Mouse (Mus musculus): ENCODE data around the gene Rxra. TPM values are rescaled to one million over a fixed set of nuclear protein-coding genes. Genes with fewer than 3 reads are reported as not detected.
A peak's percentile ranks its signal among the peaks of the same experiment; 100 is the strongest.

Rxra gene
- total RNA-seq, 2 experiments from 2014 or later = 58.4 to 59.3 TPM

DNA sequence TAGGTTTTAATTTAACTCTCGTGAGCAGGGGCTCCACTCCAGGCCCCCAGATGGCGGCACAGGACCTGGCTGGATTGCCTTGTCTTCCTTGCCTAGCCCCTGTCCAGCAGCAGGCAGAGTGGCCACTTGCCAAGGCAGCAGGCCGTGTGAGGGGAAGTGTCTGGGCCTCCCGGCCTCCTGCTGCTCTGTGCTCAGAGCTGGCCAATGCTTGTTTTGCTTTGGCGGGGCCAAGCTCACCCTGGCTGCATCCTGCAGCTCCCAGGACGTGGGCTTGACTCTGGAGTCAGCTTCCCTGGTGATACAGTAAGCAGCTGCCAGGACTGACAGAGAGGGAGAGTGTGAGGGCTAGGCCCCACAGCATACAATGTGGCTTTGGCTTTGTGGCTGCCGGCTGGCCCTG lies 23.3 kb downstream of the Rxra start:
- DNase-seq (ENCODE audit: low spot score in 2 of 2) = peak; percentile 16 to 24

DNA sequence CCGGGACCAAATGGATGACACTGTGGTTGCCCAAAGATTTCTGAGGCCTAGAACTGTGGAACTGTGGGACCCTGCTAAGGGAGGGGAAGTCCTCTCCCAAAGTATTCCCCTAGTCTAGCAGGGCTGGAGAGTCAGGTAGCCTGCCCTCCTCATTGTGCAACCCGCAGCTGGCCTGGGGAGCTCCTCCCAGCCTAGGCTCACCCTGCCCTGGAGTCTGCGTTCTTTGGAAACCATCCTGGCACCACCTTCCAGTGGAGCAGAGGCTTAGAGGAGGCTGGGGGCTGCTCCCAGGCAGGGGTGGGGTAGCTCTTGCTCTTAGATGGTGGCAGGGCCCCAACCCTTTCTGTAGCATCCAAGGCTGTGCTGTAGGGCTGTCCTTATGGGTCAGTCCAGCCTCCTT lies 26.0 kb downstream of the Rxra start:
- DNase-seq (ENCODE audit: low spot score in 2 of 2) = no peak

DNA sequence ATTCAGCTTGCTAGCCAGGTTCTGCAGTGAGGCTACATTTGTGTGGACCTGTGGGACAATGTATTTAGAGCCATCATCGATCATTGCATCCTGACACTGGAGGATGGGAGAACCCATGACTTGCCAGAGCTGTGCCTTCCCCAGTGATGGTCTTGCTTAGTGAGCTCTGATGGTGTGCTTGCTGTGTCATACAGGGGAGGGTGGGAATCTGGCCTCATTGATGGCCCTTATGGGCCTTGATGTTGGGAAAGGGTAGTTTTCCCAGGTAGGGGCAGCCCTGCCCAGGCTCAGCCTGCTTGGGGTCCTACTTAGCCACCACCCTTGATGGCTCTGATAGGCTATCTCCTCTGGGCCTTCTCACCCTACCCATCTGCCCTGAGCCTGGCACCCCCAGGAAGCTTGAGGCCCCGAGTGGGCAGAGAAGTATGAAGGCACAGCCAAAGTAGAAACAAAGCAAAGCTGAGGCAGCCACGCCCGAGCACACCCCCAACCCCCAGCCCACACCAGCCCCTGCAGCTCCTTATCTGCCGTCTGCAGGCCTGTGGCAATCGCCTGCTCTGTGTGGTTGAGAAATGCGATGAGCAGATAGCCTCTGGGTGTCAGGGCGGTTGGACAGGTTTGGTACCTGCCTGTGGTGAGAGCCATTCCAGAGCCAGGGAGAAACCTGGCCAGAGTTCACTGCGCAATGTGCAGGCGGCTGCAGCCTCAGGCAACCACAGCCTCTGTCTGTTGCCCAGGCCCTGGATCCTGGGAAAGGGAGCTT lies 26.8 kb downstream of the Rxra start:
- no peak for DNase-seq (ENCODE audit: low spot score in 2 of 2)

DNA sequence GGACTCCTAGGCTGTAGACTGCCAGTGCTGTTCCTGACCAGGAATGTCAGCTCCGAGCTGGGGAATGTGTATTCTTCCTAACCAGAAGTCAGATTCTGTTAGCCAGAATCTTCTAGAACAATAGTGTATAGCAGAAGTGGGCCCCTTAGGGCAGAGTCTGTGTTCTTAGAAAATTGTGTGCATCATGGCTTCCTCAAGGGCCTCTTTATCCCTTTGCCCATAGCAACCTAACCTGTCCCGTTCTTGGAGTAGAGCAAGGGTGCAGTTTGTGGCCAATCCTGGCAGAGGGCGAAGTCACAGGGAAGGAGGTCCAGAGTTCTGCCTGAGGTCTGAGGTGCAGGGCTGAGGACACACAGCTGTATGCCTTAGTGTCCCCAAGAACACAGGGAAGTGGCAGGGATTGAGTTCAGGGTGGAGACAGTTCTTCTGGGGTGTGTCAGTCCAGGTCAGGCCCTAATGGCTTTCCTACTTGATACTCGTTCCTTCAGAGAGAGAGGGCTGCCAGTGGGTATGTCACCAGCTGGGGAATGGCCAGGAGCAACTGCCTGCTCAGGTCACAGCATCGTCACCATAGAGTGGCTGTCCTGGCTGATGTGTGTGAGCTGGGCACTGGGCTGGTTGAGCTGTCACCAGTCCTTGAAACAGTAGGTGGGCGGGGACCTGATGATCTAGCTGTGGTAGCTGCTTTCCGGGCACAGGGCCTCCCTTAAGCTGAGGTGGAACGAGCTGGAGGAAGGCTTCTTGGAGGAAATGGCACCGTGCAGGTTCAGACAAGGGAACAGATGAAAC lies 27.8 kb downstream of the Rxra start:
- DNase-seq (ENCODE audit: low spot score in 2 of 2) = no peak

DNA sequence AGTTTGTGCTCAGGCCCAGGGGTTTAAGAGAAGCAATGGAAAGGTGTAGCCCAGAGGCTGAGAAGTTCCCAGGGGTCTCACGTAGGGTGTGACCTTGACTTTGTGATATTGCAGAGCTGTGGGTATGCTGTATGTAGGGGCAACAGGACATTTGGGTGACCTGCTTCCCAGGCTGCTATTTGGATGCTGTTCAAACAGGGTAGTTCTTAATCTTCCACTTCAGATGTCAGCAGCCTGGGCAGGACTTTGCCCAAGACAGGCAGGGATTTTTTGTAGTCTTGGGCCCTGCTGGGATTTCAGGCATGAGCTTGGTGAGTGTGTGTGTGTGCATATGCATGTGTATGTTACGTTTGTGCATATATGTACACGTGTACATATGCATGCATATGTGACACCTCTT lies 28.4 kb downstream of the Rxra start:
- DNase-seq (ENCODE audit: low spot score in 2 of 2) = no peak

DNA sequence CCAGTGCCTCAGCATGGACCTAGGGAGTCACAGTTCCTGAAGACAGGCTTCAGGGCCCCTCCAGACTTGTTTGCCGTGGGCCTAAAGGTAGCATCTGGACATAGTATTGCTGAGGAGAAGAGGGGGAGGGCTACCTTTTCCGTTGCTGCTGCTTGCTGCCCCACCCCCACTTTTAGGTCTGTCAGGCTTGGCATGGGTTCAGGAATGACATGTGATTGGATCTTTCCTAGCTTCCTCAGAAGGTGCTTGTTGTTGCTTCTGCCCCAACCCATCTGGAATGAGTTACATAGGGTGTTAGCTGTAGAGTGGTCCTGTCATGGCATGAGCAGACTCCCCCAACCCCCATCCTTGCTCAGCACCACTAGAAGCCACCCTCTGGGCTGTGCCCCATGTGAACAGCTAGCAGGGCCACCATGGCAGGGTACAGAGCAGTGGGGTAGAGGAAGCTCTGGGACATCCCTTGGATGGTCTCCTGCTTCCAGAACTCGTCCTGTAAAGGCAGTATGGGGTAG lies 34.7 kb downstream of the Rxra start:
- no peak for DNase-seq (ENCODE audit: low spot score in 2 of 2)

DNA sequence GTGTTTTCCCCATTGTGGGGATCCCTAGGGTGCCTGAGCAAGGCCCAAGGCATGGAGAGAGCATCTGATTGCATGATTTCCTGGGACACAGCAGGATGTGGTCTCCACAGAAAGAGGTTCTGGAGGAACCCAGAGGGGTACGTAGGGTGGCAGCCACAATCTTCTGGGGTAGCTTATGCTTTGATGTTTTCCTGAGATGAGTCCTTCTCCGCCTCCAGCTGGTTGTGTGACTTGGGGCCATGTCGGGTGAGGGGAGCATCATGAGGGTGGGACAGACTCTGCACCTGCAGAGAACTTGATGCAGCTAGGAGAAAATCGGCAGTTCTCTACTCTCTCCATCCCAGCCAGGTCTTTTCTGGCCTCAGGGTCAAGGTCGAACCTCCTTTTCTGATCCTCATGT lies 36.4 kb downstream of the Rxra start:
- no peak for DNase-seq (ENCODE audit: low spot score in 2 of 2)

DNA sequence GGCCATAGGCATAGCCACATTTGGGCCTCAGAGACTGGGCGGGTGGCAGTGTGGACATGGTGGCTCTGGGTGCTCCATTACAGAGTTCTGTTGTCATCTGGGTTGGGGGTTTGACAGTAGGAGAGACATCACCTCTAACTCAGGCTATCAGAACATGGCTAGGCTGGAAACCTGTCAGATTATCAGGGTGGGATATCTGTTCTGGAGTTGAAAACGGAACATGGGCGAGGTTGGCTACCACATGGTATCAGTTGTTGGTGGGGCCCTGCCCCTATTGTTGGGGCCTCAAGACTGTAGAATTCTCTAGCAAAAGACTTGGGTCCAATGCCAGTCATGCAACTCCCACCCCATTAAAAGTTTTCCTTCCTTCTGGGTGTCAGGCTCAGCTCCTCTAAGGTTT lies 37.1 kb downstream of the Rxra start:
- DNase-seq (ENCODE audit: low spot score in 2 of 2) = no peak

DNA sequence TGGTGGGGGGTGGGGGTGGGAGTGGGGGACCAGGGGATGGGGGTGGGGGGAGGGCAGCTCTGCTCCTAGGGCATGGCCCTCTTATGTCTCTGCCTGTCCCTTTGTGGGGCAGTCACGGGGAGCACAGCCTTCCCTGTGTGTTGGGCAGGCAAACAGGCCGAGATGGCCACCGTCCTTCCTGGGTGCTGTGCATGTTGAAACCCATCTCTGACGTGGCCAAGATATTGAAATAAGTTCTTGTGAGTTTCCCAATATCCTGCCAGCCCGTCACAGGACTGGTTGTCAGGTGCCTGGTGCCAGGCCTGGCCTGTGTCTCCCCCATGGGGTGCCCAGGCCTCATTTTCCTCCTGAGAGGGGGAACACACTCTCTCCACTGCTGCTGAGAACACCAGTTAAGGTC lies 37.9 kb downstream of the Rxra start:
- no peak for DNase-seq (ENCODE audit: low spot score in 2 of 2)

DNA sequence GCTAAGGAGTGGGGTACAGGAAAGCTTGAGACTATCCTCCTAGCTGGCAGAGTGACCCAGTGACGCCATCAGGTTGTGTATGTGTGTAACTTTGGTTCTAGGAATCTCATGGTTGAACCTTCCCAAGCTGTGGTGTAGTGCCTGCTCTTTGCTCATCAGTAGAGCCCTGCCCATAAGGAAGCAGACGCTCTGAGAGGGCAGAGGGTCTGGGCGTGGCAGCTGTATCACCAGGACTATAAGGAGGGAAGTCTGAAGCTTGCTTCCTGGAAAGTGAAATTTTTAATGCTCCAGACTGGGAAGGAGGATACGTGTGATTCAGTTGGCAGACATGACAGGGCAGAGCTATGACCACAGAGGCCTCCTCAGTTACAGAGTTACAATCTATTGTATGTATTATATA lies 39.0 kb downstream of the Rxra start:
- no peak for DNase-seq (ENCODE audit: low spot score in 2 of 2)

DNA sequence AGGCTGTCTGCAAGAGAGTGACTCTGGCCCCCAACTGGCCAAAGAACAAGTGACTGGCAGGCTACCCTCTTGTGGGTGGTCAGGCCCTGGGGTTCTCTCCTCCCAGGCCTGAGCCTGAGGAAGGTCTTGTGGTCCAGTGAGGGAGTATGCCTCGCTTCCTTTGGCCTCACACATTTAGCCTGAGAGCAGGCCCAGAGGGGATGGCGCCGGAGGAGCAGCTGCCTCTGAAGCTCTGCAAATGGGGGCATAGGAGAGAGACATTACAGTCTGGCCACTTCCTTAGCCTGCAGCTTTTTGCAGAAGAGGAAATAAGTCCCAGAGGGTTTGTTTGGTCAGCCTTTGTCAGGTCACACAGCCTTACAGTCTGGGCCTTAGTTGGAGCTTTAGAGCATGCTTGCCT lies 40.1 kb downstream of the Rxra start:
- DNase-seq (ENCODE audit: low spot score in 2 of 2) = no peak

DNA sequence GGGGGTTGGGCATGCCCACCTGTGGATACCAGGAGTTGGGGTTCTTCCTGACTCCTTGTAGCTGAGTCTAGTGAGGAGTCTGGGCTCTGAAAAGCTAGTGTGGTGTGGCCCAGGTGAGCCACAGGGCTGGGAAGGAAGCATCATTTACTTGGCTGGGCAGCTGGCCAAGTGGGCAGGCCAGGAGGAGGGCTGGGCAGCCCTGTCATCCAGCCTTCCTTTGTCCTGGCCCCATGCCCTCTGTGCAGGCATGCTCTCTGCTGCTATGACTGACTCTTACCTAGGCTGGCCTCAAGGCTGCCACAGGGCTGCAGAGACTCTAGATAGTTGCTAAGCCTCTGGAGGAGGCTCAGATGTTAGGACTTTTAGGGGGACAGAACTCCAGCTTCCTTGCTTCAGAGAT lies 42.0 kb downstream of the Rxra start:
- DNase-seq (ENCODE audit: low spot score in 2 of 2) = peak in 1 of 2 experiments; percentile 40

DNA sequence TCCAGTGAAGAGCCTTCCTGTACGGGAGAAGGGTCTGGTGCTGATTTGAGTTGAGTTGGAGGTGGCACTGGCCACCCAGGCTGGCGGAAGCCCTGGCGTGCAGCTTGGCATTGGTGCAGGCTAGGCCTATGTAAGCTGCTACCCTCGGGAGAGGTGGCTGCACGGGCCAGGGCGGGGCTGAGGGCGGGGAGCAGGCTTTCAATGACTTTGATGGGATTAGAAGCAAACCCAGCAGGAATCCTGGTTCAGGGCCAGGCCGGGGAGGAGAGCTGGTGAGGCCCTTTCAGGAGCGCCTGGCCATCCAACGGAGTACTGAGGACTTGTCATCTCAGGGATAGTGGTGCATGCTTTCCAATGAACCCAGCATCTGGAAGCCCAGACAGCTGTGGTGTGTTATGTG lies 43.4 kb downstream of the Rxra start:
- DNase-seq (ENCODE audit: low spot score in 2 of 2) = no peak

DNA sequence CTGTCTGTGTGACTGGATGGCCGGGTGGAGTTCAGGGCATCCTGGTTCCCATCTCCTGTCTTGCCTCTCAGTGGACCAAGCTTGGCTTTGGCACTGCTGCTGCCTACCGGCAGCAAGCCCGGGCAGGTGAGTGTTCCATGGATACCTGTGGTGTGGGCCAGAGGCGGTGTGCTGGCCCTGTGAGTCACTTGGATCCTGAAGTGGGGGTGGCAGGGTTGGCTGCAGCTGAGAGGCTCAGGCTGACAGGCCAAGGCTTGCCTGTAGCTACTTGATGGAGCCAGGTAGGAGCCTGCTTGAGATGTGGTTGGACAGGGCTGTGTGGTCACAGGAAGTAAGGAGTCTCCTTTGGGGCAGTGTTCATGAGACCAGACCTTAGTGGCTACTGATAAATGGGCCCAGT lies 45.4 kb downstream of the Rxra start:
- DNase-seq (ENCODE audit: low spot score in 2 of 2) = no peak

DNA sequence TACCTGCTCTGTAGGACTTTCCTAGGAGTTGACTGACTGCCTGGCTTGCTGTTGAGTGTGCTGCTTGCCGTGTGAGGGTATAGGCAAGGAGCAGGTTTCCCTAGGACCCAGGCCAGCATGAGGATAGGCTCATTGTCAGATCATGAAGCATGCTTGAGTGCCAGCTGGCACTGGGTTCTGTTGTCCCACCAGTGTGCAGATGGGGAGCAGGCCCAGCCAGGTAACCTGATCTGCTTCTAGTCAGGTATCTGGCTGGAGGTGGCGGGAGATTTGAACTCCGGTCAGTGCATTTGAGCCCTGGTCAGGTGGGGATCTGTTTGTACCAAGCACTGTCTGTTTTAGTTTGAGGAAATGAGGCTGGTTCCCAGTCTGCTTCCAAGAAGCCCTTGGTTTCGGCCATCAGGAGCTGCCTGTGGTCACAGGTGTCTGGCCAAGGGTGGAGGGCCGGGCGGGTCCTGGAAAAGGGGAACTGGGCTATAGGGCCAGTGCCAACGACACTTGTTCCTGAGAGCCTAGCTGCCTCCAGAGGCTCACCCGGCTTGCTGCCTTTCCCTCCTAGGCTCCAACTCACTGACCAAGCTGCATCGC lies 48.6 kb downstream of the Rxra start:
- no peak for DNase-seq (ENCODE audit: low spot score in 2 of 2)

DNA sequence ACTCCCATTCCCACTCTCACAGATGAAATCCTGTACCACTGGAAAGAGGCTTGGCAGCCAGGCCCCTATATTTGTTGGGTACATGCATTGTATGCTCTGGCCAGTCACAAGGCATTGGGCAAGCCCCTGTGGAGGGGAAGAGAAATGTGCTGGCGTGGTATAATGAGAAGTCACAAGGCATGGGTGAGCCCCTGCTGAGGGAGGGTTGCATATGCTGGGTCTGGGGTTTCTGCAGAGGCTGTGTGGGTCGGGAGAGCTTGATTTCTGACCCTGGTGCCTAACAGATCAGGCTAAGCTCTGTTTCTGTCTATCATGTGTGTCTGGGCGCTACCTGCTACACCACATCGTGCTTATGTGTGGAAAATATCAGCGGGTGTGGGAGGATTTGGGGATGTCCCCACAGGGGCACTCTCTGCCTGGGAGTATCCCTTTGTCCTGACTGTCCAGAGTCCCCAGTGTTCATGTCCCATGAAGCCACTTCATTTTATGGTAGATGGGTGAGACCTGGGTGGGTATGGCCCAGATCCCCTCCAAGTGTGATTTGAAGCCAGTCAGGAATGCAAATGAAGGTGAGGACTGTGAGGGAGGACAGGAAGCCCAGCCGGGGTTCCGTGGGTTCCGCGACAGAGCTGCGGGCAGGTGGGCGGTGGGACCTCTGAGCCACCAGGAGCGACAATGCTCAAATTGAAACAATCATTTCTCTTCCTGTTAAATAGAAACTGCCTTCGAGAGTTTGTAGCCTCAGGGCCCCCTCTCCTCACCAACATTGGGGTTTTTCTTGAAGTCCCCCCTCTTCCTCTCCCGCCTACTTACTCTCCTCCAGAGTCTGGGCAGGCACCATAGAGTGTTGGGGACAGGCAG lies 52.0 kb downstream of the Rxra start:
- DNase-seq (ENCODE audit: low spot score in 2 of 2) = no peak

DNA sequence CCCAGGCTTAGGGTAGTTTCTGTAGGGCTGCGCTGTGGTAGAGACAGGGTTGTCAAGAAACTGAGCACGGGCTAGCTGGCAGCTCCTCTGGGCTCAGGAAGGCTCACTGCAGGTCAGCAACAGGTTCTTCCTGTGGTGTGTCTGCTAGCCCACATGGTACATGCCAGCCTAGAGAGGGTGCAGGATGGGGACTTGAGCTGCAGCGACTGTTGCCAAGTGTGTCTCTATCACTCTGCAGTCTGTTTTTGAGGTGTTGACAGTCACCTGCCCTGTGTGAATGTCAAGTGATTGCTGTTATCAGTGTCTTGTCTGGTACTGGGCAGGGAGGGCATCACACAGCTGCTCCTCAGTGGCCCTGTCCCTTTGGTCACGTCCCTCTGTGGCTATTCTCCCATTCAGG lies 52.8 kb downstream of the Rxra start:
- no peak for DNase-seq (ENCODE audit: low spot score in 2 of 2)

DNA sequence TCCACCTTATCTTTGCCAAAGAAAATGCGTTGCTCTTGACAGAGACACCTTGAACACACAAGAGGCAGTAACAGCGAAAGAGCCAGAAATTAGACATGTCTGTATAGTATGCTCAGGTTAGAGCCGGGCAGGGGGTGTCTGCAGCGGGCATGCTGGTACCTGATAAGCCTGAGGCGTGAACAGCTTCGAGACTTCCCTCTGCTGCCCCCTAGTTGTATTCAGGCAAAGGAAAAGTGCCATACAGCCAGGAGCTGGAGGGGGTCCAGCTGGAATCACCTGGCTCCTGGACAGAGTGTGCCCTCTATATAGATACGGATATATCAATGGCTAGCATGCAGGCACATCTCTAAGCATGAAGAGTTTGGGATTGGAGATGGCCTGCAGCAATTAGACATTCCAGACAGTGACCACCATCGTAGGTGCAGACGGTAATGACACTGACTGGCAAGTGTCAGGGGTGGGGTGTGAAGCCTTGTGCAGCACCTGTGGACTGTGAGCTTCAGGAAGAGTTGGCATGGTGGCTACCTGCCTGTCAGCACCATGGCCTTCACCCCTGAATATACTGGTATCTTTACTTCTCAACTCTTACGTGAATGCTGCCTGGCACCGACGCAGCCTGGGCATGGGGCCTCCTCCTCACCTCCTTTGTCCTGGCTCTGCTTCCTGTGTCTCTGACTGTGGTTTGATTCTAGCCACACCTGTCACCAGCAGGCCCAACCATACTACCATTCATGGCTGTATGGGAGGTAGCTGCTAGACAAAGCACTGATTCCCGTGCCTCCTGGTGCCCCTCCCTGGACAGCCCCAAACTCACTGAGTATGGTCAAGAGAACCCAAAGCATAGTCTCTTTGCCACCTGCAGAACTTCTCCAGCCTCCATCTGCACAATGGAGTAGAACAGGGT lies 54.0 kb downstream of the Rxra start:
- DNase-seq (ENCODE audit: low spot score in 2 of 2) = no peak

DNA sequence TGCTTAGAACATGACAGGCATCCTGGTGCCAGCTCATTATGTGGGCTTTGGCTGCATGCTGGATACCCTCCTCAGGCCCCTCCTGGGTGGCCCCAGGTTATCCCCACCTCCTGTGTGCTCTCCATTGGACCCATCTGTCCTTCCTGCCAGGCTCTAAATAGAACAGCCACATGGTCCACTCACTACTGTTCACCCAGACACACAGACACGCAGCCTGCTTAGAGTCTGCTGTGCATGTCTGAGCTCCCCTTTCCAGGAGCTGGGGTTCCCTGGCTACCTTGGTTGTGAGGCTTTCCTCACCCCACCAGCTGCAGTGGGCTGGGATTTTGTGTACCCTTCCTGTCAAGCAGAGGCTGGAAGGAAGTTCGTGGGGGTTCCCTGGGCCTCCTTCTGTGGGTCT lies 56.8 kb downstream of the Rxra start:
- DNase-seq (ENCODE audit: low spot score in 2 of 2) = no peak

DNA sequence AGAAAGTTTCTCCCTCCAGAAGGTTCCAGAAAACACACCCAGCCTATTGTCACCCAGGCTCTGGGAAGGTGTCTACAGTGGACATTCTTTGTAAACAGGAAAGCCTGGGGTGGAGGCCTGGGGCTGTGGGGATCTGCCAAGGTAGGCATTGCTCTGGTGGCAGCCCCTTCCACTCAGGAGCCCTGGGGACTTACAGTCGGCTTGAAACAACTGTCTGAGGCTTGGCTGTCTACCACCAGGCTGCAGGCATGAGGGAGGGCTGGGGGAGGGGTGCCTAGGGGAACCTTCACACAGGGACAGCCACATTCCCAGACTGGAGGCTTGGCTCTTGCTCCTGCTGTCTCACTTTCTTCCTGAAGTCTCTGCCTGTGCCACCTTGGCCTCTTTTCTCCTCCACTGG lies 58.1 kb downstream of the Rxra start:
- DNase-seq (ENCODE audit: low spot score in 2 of 2) = no peak

All from adrenal gland, postnatal 4 days (tissue).